Mouse (Mus musculus): Measurements from ENCODE around the gene Pon3.

Gene Pon3

GRCm38 (mm10) chr6:5179189-5179588 lies 76.9 kb downstream of the Pon3 start:
- DNase-seq (ENCODE audit: low spot score in 2 of 2): no peak

- DNase-seq (ENCODE audit: low spot score in 2 of 2): peak in 1 of 2 experiments; percentile 8
These were observed 77.9 kb downstream of the Pon3 start for GRCm38 (mm10) chr6:5177967-5178891.

- no peak for DNase-seq (ENCODE audit: low spot score in 2 of 2)
These were observed 81.8 kb downstream of the Pon3 start for GRCm38 (mm10) chr6:5174179-5174812.

- DNase-seq (ENCODE audit: low spot score in 2 of 2): no peak
These were observed 83.5 kb downstream of the Pon3 start for GRCm38 (mm10) chr6:5172571-5172970.

- DNase-seq (ENCODE audit: low spot score in 2 of 2): no peak
These were observed 84.7 kb downstream of the Pon3 start for GRCm38 (mm10) chr6:5171418-5171817.

All from frontal cortex, postnatal 36 days (tissue).